Mouse (Mus musculus) heart, postnatal 14 days (tissue): ENCODE results near the gene Pdxdc1. TPM values are rescaled to one million over a fixed set of nuclear protein-coding genes. Genes with fewer than 3 reads are reported as not detected.
"Not testable (repeated sequence)": the region's sequence is repeated elsewhere in the genome, so short reads cannot be mapped to it uniquely, and the experiment has no call there.

Experiments
- DNase-seq, 2 experiments: peaks; one replicate each; pipeline ENCODE4 v3.0.0; 2021 to 2022
- intact Hi-C: fragments of 180-260 bp; cut with DNase I; formaldehyde crosslinking; loops from one replicate; pipeline ENCODE4 v1.15.1; 2025
- long read RNA-seq, 2 experiments: library from polyadenylated mRNA; stranded (forward); transcript quantifications; one replicate each; pipeline ENCODE4 v2.0.0; 2021
- total RNA-seq, 2 experiments: library from RNA; stranded (reverse); gene quantifications; 2 replicates each; pipeline ENCODE4 v1.2.3; 2021

The Pdxdc1 gene
- total RNA-seq, result 10 to 100 TPM; 69.7 to 72.4 TPM
- long read RNA-seq, experiment 1, full-length matches to known transcripts, result 35 of 55 reads
- long read RNA-seq, experiment 1, partial matches to known transcripts, result 9 of 55 reads
- long read RNA-seq, experiment 1, other reads (novel, unspliced or antisense), result 11 of 55 reads
- long read RNA-seq, experiment 2, full-length matches to known transcripts, result 37 of 56 reads
- long read RNA-seq, experiment 2, partial matches to known transcripts, result 7 of 56 reads
- long read RNA-seq, experiment 2, other reads (novel, unspliced or antisense), result 12 of 56 reads

GRCm38 (mm10) chr16:13902888-13903483 is at the start of gene Pdxdc1, which contains the start of gene Mpv17l:
Gene Pdxdc1 (minus strand): TSS chr16:13903131.
Gene Mpv17l (plus strand): TSS chr16:13903161.
- intact Hi-C loops, result loop anchor here (5.0 to 10.0 kb wide), 4 partner anchors 222 to 412 kb away; partner anchors contain the start of genes Fopnl, Marf1 and Nde1
- DNase-seq, result peak; percentile 97 to 98

GRCm38 (mm10) chr16:13951245-13951644 is 48.3 kb upstream of the Pdxdc1 start:
- intact Hi-C loops, result no loop called here
- DNase-seq, result no peak

- DNase-seq, result no peak
- intact Hi-C loops, result no loop called here
Observed at GRCm38 (mm10) chr16:13946306-13946705, 43.4 kb upstream of the Pdxdc1 start.

- intact Hi-C loops, result no loop called here
Observed at GRCm38 (mm10) chr16:13945153-13945552, 42.2 kb upstream of the Pdxdc1 start.

GRCm38 (mm10) chr16:13944752-13945151 is 41.8 kb upstream of the Pdxdc1 start:
- DNase-seq, result no peak
- intact Hi-C loops, result no loop called here

More at GRCm38 (mm10) chr16:13945153-13945552, 42.2 kb upstream of the Pdxdc1 start:
- DNase-seq, result no peak

- intact Hi-C loops, result no loop called here
- DNase-seq, result no peak
Observed at GRCm38 (mm10) chr16:13944178-13944577, 41.2 kb upstream of the Pdxdc1 start.

GRCm38 (mm10) chr16:13940847-13941395 is 38.0 kb upstream of the Pdxdc1 start:
- DNase-seq, result peak; percentile 6 to 21
- intact Hi-C loops, result no loop called here

GRCm38 (mm10) chr16:13940139-13940846 is 37.4 kb upstream of the Pdxdc1 start:
- intact Hi-C loops, result no loop called here
- peak; percentile 3 to 30 for DNase-seq

- intact Hi-C loops, result no loop called here
- DNase-seq, result no peak
Observed at GRCm38 (mm10) chr16:13927456-13928075, 24.6 kb upstream of the Pdxdc1 start.

- DNase-seq, intact Hi-C loops: not testable (repeated sequence)
Observed at GRCm38 (mm10) chr16:13922966-13923365, 20.0 kb upstream of the Pdxdc1 start.

GRCm38 (mm10) chr16:13922499-13922898 is 19.6 kb upstream of the Pdxdc1 start:
- intact Hi-C loops, DNase-seq: not testable (repeated sequence)

- no peak for DNase-seq
- intact Hi-C loops, result no loop called here
Observed at GRCm38 (mm10) chr16:13921781-13922180, 18.9 kb upstream of the Pdxdc1 start.

GRCm38 (mm10) chr16:13921063-13921462 is 18.1 kb upstream of the Pdxdc1 start:
- intact Hi-C loops, result no loop called here
- no peak for DNase-seq

- DNase-seq, result no peak
- intact Hi-C loops, result no loop called here
Observed at GRCm38 (mm10) chr16:13920093-13920492, 17.2 kb upstream of the Pdxdc1 start.

GRCm38 (mm10) chr16:13907297-13907696 is 4.4 kb upstream of the Pdxdc1 start:
- DNase-seq, result no peak
- intact Hi-C loops, result loop anchor here (10.0 kb wide), 3 partner anchors 218 to 408 kb away; partner anchors contain the start of genes Fopnl, Marf1 and Nde1

GRCm38 (mm10) chr16:13903488-13903887 is 557 bp upstream of the Pdxdc1 start:
- intact Hi-C loops, result loop anchor here (5.0 to 10.0 kb wide), 4 partner anchors 221 to 411 kb away; partner anchors contain the start of genes Fopnl, Marf1 and Nde1
- no peak for DNase-seq

GRCm38 (mm10) chr16:13902397-13902831 is 517 bp downstream of the Pdxdc1 start:
- no peak for DNase-seq
- intact Hi-C loops, result loop anchor here (5.0 to 10.0 kb wide), 4 partner anchors 222 to 412 kb away; partner anchors contain the start of genes Fopnl, Marf1 and Nde1

GRCm38 (mm10) chr16:13898981-13899380 is 4.0 kb downstream of the Pdxdc1 start:
- intact Hi-C loops, result no loop called here
- DNase-seq, result peak; percentile 33 to 44

GRCm38 (mm10) chr16:13896357-13896756 is 6.6 kb downstream of the Pdxdc1 start:
- intact Hi-C loops, result no loop called here
- DNase-seq, result no peak

- intact Hi-C loops, result no loop called here
- no peak for DNase-seq
Observed at GRCm38 (mm10) chr16:13895740-13896139, 7.2 kb downstream of the Pdxdc1 start.
